Mouse (Mus musculus) intestine, embryonic 15.5 days (tissue): Measurements from ENCODE around the gene Zfp982. TPM values are rescaled to one million over a fixed set of nuclear protein-coding genes. Genes with fewer than 3 reads are reported as not detected.
"Not testable (repeated sequence)": the region's sequence is repeated elsewhere in the genome, so short reads cannot be mapped to it uniquely, and the experiment has no call there.

ENCODE experiments used
- ATAC-seq: fragments of 200-750 bp; cut with Nextera tagmentation; 2 replicates; pipeline ENCODE4 v1.8.0; 2017; ENCODE audit warnings: moderate TSS enrichment, moderate library complexity
- H3K27ac ChIP-seq: fragments of 300-500 bp; sonication (generic); 2 replicates; pipeline ENCODE4 v1.5.1; 2015; ENCODE audit warnings: mild to moderate bottlenecking, inconsistent platforms
- H3K27me3 ChIP-seq: fragments of 300-500 bp; sonication (generic); replicated peaks from 2 replicates; pipeline ENCODE4 v1.6.1; 2015; ENCODE audit warnings: inconsistent platforms
- H3K36me3 ChIP-seq: fragments of 300-500 bp; sonication (generic); 2 replicates; pipeline ENCODE4 v1.6.1; 2015; ENCODE audit warnings: inconsistent platforms
- H3K4me1 ChIP-seq: fragments of 300-500 bp; sonication (generic); replicated peaks from 2 replicates; pipeline ENCODE4 v1.6.1; 2015; ENCODE audit warnings: inconsistent platforms
- H3K4me2 ChIP-seq: fragments of 300-500 bp; sonication (generic); replicated peaks from 2 replicates; pipeline ENCODE4 v1.6.1; 2015; ENCODE audit warnings: mild to moderate bottlenecking, inconsistent platforms
- H3K4me3 ChIP-seq: fragments of 300-500 bp; sonication (generic); replicated peaks from 2 replicates; pipeline ENCODE4 v1.5.1; 2015; ENCODE audit warnings: inconsistent platforms
- H3K9ac ChIP-seq: fragments of 300-500 bp; sonication (generic); 2 replicates; pipeline ENCODE4 v1.6.1; 2015; ENCODE audit warnings: inconsistent platforms
- H3K9me3 ChIP-seq: fragments of 300-500 bp; sonication (generic); 2 replicates; pipeline ENCODE4 v1.6.1; 2016; ENCODE audit warnings: inconsistent platforms
- WGBS: fragments of 180-500 bp; shearing (Covaris S2); methylation state at CpG from one replicate; pipeline ENCODE4 v1.1.7; 2015; 5-methylcytosine and 5-hydroxymethylcytosine counted together
- polyA plus RNA-seq: library from polyadenylated mRNA; unstranded; fragments of >200 nt; fragmentation: Nextera tagmentation; extraction: Ambion mirVana; gene quantifications from 2 replicates; pipeline ENCODE4 v1.2.1, GENCODE M21; 2015

Gene Zfp982
- polyA plus RNA-seq, result 4.0 and 5.2 TPM in 2 replicates

- WGBS, result 84% methylated on average over 7 of the region's 7 CpGs
- H3K4me1 ChIP-seq, H3K9ac ChIP-seq, H3K4me3 ChIP-seq, H3K4me2 ChIP-seq, H3K27ac ChIP-seq, H3K36me3 ChIP-seq, H3K27me3 ChIP-seq, ATAC-seq: not testable (repeated sequence)
- H3K9me3 ChIP-seq, result peaks cover 14% of the 10 kb centered on the region; the same call in 1 of the 2 replicates
These were observed at the start of gene Zfp982 for GRCm38 (mm10) chr4:147492117-147492516. Gene Zfp982 (plus strand): TSS chr4:147492417.

GRCm38 (mm10) chr4:147442649-147443553 is 49.3 kb upstream of the Zfp982 start:
- 6% methylated on average over 51 of the region's 52 CpGs for WGBS
- not testable (repeated sequence) for H3K27me3 ChIP-seq, H3K9me3 ChIP-seq, H3K36me3 ChIP-seq, H3K4me1 ChIP-seq
- Histone ChIP-seq H3K4me2 (peak overlapping the region; percentile 89), H3K27ac (peak overlapping the region; percentile 42), H3K4me3 (peak overlapping the region; percentile 48), H3K9ac (peak overlapping the region; percentile 68)
- ATAC-seq, result peak; percentile 99

GRCm38 (mm10) chr4:147443554-147443927 is 48.7 kb upstream of the Zfp982 start:
- not testable (repeated sequence) for H3K9me3 ChIP-seq, ATAC-seq

GRCm38 (mm10) chr4:147445371-147445770 is 46.8 kb upstream of the Zfp982 start:
- ATAC-seq, H3K9me3 ChIP-seq, H3K4me1 ChIP-seq, H3K27me3 ChIP-seq, H3K36me3 ChIP-seq, H3K9ac ChIP-seq, H3K4me2 ChIP-seq, H3K4me3 ChIP-seq, H3K27ac ChIP-seq: not testable (repeated sequence)

More at GRCm38 (mm10) chr4:147443554-147443927, 48.7 kb upstream of the Zfp982 start:
- Histone ChIP-seq H3K9ac (peak overlapping the region; percentile 68), H3K4me2 (peak overlapping the region; percentile 89), H3K27ac (peak overlapping the region; percentile 42), H3K4me3 (peak overlapping the region; percentile 48)
- 42% methylated on average over 8 of the region's 8 CpGs for WGBS
- H3K27me3 ChIP-seq, H3K4me1 ChIP-seq, H3K36me3 ChIP-seq: not testable (repeated sequence)

- H3K27me3 ChIP-seq, result no peaks in the 10 kb centered on the region
- 61% methylated on average over 2 of the region's 2 CpGs for WGBS
- no peak overlapping the region for H3K9ac ChIP-seq
- H3K4me3 ChIP-seq, result no peak overlapping the region
- no peak overlapping the region for H3K27ac ChIP-seq
- H3K9me3 ChIP-seq, result no peaks in the 10 kb centered on the region
- no peak for ATAC-seq
- H3K4me2 ChIP-seq, result no peak overlapping the region
- no peaks in the 10 kb centered on the region for H3K36me3 ChIP-seq
- H3K4me1 ChIP-seq, result no peaks in the 10 kb centered on the region
These were observed 43.9 kb upstream of the Zfp982 start for GRCm38 (mm10) chr4:147448358-147448757.

GRCm38 (mm10) chr4:147449099-147449581 is 43.1 kb upstream of the Zfp982 start:
- H3K27me3 ChIP-seq, result no peaks in the 10 kb centered on the region
- no peaks in the 10 kb centered on the region for H3K36me3 ChIP-seq
- H3K4me2 ChIP-seq, result peak overlapping the region; percentile 54
- no peaks in the 10 kb centered on the region for H3K4me1 ChIP-seq
- peak overlapping the region; percentile 31 for H3K4me3 ChIP-seq
- ATAC-seq, result peak; percentile 62
- H3K9me3 ChIP-seq, result no peaks in the 10 kb centered on the region
- H3K9ac ChIP-seq, result peak overlapping the region; percentile 31; the same call in 1 of the 2 replicates
- 37% methylated on average over 13 of the region's 13 CpGs for WGBS
- H3K27ac ChIP-seq, result no peak overlapping the region

- H3K4me1 ChIP-seq, H3K9ac ChIP-seq, H3K4me2 ChIP-seq, H3K9me3 ChIP-seq, H3K4me3 ChIP-seq, H3K36me3 ChIP-seq, H3K27ac ChIP-seq, H3K27me3 ChIP-seq, ATAC-seq: not testable (repeated sequence)
- 75% methylated on average over 2 of the region's 2 CpGs for WGBS
These were observed 42.2 kb upstream of the Zfp982 start for GRCm38 (mm10) chr4:147449986-147450385.

GRCm38 (mm10) chr4:147467207-147467606 is 25.0 kb upstream of the Zfp982 start:
- H3K27ac ChIP-seq, H3K4me3 ChIP-seq, H3K4me2 ChIP-seq, ATAC-seq, H3K4me1 ChIP-seq, H3K36me3 ChIP-seq, H3K27me3 ChIP-seq, H3K9ac ChIP-seq: not testable (repeated sequence)
- peaks cover 11% of the 10 kb centered on the region; the same call in 1 of the 2 replicates for H3K9me3 ChIP-seq
- WGBS, result 90% methylated on average over 7 of the region's 7 CpGs

- H3K36me3 ChIP-seq, H3K4me3 ChIP-seq, H3K27me3 ChIP-seq, H3K27ac ChIP-seq, H3K9ac ChIP-seq, H3K9me3 ChIP-seq, H3K4me2 ChIP-seq, ATAC-seq, H3K4me1 ChIP-seq: not testable (repeated sequence)
- 89% methylated on average over 5 of the region's 5 CpGs for WGBS
These were observed 6.8 kb downstream of the Zfp982 start for GRCm38 (mm10) chr4:147498772-147499613.

- WGBS, result 85% methylated on average over 2 of the region's 2 CpGs
These were observed 17.0 kb downstream of the Zfp982 start for GRCm38 (mm10) chr4:147509174-147509573.

GRCm38 (mm10) chr4:147518981-147519380 is 26.8 kb downstream of the Zfp982 start:
- no peak overlapping the region for H3K27ac ChIP-seq
- H3K9ac ChIP-seq, result no peak overlapping the region
- H3K4me3 ChIP-seq, result no peak overlapping the region
- no peaks in the 10 kb centered on the region for H3K27me3 ChIP-seq
- peaks cover 15% of the 10 kb centered on the region; the same call in 1 of the 2 replicates for H3K9me3 ChIP-seq
- H3K4me1 ChIP-seq, result no peaks in the 10 kb centered on the region
- 73% methylated on average over 2 of the region's 2 CpGs for WGBS
- no peak overlapping the region for H3K4me2 ChIP-seq
- H3K36me3 ChIP-seq, result no peaks in the 10 kb centered on the region
- no peak; the same call in 1 of the 2 replicates for ATAC-seq

More at GRCm38 (mm10) chr4:147509174-147509573, 17.0 kb downstream of the Zfp982 start:
- Histone ChIP-seq H3K4me3 (no peak overlapping the region), H3K4me1 (no peaks in the 10 kb centered on the region), H3K36me3 (no peaks in the 10 kb centered on the region), H3K27ac (no peak overlapping the region), H3K9ac (no peak overlapping the region), H3K27me3 (no peaks in the 10 kb centered on the region), H3K4me2 (no peak overlapping the region), H3K9me3 (peaks cover 3% of the 10 kb centered on the region; the same call in 1 of the 2 replicates)
- no peak for ATAC-seq

- H3K27me3 ChIP-seq, result no peaks in the 10 kb centered on the region
- H3K36me3 ChIP-seq, result no peaks in the 10 kb centered on the region
- no peak overlapping the region for H3K9ac ChIP-seq
- H3K4me2 ChIP-seq, result no peak overlapping the region
- H3K4me3 ChIP-seq, result no peak overlapping the region
- peak; percentile 34; the same call in 1 of the 2 replicates for ATAC-seq
- no peak overlapping the region for H3K27ac ChIP-seq
- H3K4me1 ChIP-seq, result no peaks in the 10 kb centered on the region
- peaks cover 15% of the 10 kb centered on the region; the same call in 1 of the 2 replicates for H3K9me3 ChIP-seq
These were observed 27.9 kb downstream of the Zfp982 start for GRCm38 (mm10) chr4:147520100-147520499.
